Mouse (Mus musculus) kidney, postnatal 0 days (tissue): ENCODE data around the gene Aldh2. TPM values are rescaled to one million over a fixed set of nuclear protein-coding genes. Genes with fewer than 3 reads are reported as not detected.

Experiments
- ATAC-seq: fragments of 200-750 bp; cut with Nextera tagmentation; replicated peaks from 2 replicates; pipeline ENCODE4 v1.8.0; 2017; ENCODE audit warnings: low read depth, moderate number of reproducible peaks, moderate TSS enrichment, moderate library complexity; ENCODE audit not compliant: low FRiP score
- DNase-seq: peaks from one replicate; pipeline ENCODE4 v3.0.0-alpha.2; 2016; ENCODE audit warnings: low spot score
- H3K27ac ChIP-seq: fragments of 300-500 bp; sonication (generic); 2 replicates; pipeline ENCODE4 v1.5.1; 2014; ENCODE audit warnings: mild to moderate bottlenecking
- H3K27me3 ChIP-seq: fragments of 300-500 bp; sonication (generic); 2 replicates; pipeline ENCODE4 v1.6.1; 2014; ENCODE audit warnings: low read length, mixed read lengths; ENCODE audit not compliant: insufficient read depth
- H3K36me3 ChIP-seq: fragments of 300-500 bp; sonication (generic); 2 replicates; pipeline ENCODE4 v1.6.1; 2014; ENCODE audit warnings: low read length, mixed read lengths; ENCODE audit not compliant: insufficient read depth
- H3K4me1 ChIP-seq: fragments of 300-500 bp; sonication (generic); replicated peaks from 2 replicates; pipeline ENCODE4 v1.6.1; 2014; ENCODE audit warnings: antibody characterized with exemption, low read length, mixed read lengths; ENCODE audit not compliant: insufficient read depth
- H3K4me2 ChIP-seq: fragments of 300-500 bp; sonication (generic); 2 replicates; pipeline ENCODE4 v1.6.1; 2014; ENCODE audit warnings: mild to moderate bottlenecking, low read length, moderate library complexity, mixed read lengths
- H3K4me3 ChIP-seq: fragments of 300-500 bp; sonication (generic); replicated peaks from 2 replicates; pipeline ENCODE4 v1.5.1; 2014; ENCODE audit warnings: low read depth, low read length
- H3K9ac ChIP-seq: fragments of 300-500 bp; sonication (generic); 2 replicates; pipeline ENCODE4 v1.6.1; 2014; ENCODE audit warnings: low read depth, low read length
- H3K9me3 ChIP-seq: fragments of 300-500 bp; sonication (generic); replicated peaks from 2 replicates; pipeline ENCODE4 v1.6.1; 2016; ENCODE audit warnings: low read length, inconsistent platforms, mixed read lengths
- CTCF ChIP-seq: IDR thresholded peaks from 2 replicates; pipeline ENCODE4 v1.5.1; 2016; ENCODE audit warnings: antibody characterized with exemption, low read depth, mild to moderate bottlenecking, moderate library complexity
- WGBS: fragments of 180-500 bp; shearing (Covaris S2); extraction: QIAGEN DNeasy Blood & Tissue Kit; methylation state at CpG from one replicate; pipeline ENCODE4 v1.1.7; 2014; 5-methylcytosine and 5-hydroxymethylcytosine counted together
- polyA plus RNA-seq: library from polyadenylated mRNA; unstranded; fragments of >200 nt; fragmentation: Nextera tagmentation; extraction: Ambion mirVana; gene quantifications from 2 replicates; pipeline ENCODE4 v1.2.1, GENCODE M21; 2015

The Aldh2 gene
- polyA plus RNA-seq, 1 experiment from 2014 or later, result 203 TPM

- no peak overlapping the region for H3K27ac ChIP-seq
- no peaks in the 10 kb centered on the region for H3K27me3 ChIP-seq
- WGBS, result 92% methylated on average over 8 of the region's 8 CpGs
- ATAC-seq, result no peak
- no peak for TF ChIP-seq CTCF
- peaks cover 10% of the 10 kb centered on the region; the same call in 1 of the 2 replicates for H3K36me3 ChIP-seq
- no peak overlapping the region for H3K4me2 ChIP-seq
- H3K4me1 ChIP-seq, result peaks cover 4% of the 10 kb centered on the region; the same call in 1 of the 2 replicates
- no peaks in the 10 kb centered on the region for H3K9me3 ChIP-seq
- no peak overlapping the region for H3K9ac ChIP-seq
- DNase-seq, result no peak
- H3K4me3 ChIP-seq, result no peak overlapping the region
Measured at GRCm38 (mm10) chr5:121581945-121582344, 11.7 kb downstream of the Aldh2 start.

- no peaks in the 10 kb centered on the region for H3K4me1 ChIP-seq
- ATAC-seq (no peak), DNase-seq (no peak)
- no peaks in the 10 kb centered on the region for H3K9me3 ChIP-seq
- H3K36me3 ChIP-seq, result peaks cover 21% of the 10 kb centered on the region
- no peak overlapping the region for H3K9ac ChIP-seq
- TF ChIP-seq CTCF, result no peak
- no peak overlapping the region for H3K4me2 ChIP-seq
- no peak overlapping the region for H3K27ac ChIP-seq
- H3K4me3 ChIP-seq, result no peak overlapping the region
- WGBS, result 85% methylated on average over 11 of the region's 11 CpGs
- H3K27me3 ChIP-seq, result no peaks in the 10 kb centered on the region
Measured at GRCm38 (mm10) chr5:121576927-121577488, 16.6 kb downstream of the Aldh2 start.

GRCm38 (mm10) chr5:121575867-121576266 lies 17.8 kb downstream of the Aldh2 start:
- no peak for ATAC-seq
- Histone ChIP-seq H3K4me1 (no peaks in the 10 kb centered on the region), H3K27me3 (no peaks in the 10 kb centered on the region), H3K27ac (no peak overlapping the region), H3K9me3 (no peaks in the 10 kb centered on the region), H3K4me2 (no peak overlapping the region), H3K9ac (no peak overlapping the region), H3K4me3 (no peak overlapping the region), H3K36me3 (peaks cover 23% of the 10 kb centered on the region)
- no peak for DNase-seq
- 98% methylated on average over 11 of the region's 11 CpGs for WGBS
- no peak for TF ChIP-seq CTCF

DNA sequence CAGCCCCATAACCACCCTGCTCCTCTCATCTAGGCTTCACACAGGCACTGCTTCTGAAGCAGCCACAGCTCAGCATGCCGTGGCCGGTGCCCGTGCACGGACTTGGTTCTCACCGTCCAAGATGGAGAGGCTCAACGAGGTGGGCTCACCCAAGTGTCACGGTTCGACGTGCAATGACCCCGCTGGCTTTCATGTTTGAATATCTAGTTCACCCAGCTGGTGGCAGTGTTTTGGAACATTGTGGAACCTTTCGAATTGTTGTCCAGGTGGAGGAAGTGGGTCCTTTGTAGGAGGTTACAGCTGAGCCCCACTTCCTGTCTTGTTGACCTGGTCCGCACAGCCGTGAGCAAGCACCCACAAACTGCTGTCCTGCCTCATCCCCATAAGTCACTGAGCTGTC lies 19.5 kb downstream of the Aldh2 start:
- H3K9ac ChIP-seq, result no peak overlapping the region
- H3K36me3 ChIP-seq, result peaks cover 23% of the 10 kb centered on the region
- 78% methylated on average over 13 of the region's 13 CpGs for WGBS
- H3K4me1 ChIP-seq, result no peaks in the 10 kb centered on the region
- no peak for TF ChIP-seq CTCF
- ATAC-seq (no peak), DNase-seq (no peak)
- no peak overlapping the region for H3K4me2 ChIP-seq
- H3K27me3 ChIP-seq, result no peaks in the 10 kb centered on the region
- H3K27ac ChIP-seq, result no peak overlapping the region
- no peak overlapping the region for H3K4me3 ChIP-seq
- no peaks in the 10 kb centered on the region for H3K9me3 ChIP-seq

DNA sequence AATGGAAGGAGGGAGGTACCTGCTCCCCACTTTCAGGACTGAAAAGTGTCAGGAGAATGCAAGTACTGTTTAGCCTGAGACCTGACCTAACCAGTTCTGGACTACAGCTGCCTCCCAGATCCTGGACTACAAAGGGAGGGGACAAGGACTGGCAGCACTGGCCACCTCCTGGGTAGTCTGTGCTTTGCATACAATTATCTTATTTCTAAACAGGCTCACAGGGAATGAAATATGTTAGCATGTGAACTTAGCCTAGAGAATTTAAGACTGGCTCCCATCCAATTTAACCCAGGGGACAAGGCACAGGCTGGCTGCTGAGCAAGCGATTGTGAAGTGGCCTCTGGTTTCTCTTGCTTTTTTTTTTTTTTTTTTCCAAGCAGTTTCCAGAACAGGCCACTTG lies 22.8 kb downstream of the Aldh2 start:
- DNase-seq (no peak), ATAC-seq (0 out of 2 replicates have a peak, but pooled peaks have one; percentile 49)
- H3K4me2 ChIP-seq, result no peak overlapping the region
- H3K4me1 ChIP-seq, result no peaks in the 10 kb centered on the region
- H3K36me3 ChIP-seq, result peaks cover 25% of the 10 kb centered on the region
- no peaks in the 10 kb centered on the region for H3K9me3 ChIP-seq
- no peak overlapping the region for H3K27ac ChIP-seq
- no peak for TF ChIP-seq CTCF
- no peak overlapping the region for H3K9ac ChIP-seq
- 61% methylated on average over 1 of the region's 1 CpGs for WGBS
- H3K4me3 ChIP-seq, result no peak overlapping the region
- no peaks in the 10 kb centered on the region for H3K27me3 ChIP-seq

DNA sequence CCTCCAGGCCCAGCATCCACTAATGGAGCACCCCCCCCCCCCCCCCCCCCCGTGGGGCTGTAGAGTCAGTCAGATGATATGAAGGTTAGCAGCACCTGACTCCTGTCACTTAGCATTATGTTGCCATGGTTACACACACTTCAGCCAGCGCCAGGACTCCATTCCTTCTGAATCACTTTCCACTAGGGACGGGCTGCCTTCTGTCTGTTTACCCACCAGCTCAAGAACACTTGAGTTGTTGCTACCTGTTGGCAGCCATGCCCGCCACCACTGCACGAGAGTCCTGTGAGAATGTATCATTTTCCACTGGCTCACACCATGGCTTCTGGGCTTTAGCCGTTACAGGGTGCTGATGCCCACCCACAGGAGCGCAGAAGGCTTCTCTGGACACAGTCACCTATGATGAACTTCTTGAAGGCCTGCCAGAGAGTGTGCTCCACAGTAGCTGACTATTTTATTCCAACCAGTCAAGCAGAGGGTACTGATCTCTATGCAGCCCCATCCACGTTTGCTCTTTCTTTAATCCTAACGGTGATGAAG lies 23.7 kb downstream of the Aldh2 start:
- no peaks in the 10 kb centered on the region for H3K9me3 ChIP-seq
- H3K27ac ChIP-seq, result no peak overlapping the region
- no peaks in the 10 kb centered on the region for H3K4me1 ChIP-seq
- 81% methylated on average over 9 of the region's 9 CpGs for WGBS
- no peaks in the 10 kb centered on the region for H3K27me3 ChIP-seq
- no peak for TF ChIP-seq CTCF
- H3K4me2 ChIP-seq, result no peak overlapping the region
- ATAC-seq (no peak), DNase-seq (no peak)
- no peak overlapping the region for H3K4me3 ChIP-seq
- H3K9ac ChIP-seq, result no peak overlapping the region
- H3K36me3 ChIP-seq, result peaks cover 20% of the 10 kb centered on the region
